Mouse (Mus musculus): Measurements from ENCODE around the gene Myl9.
A peak's percentile ranks its signal among the peaks of the same experiment; 100 is the strongest.

Gene Myl9

DNA sequence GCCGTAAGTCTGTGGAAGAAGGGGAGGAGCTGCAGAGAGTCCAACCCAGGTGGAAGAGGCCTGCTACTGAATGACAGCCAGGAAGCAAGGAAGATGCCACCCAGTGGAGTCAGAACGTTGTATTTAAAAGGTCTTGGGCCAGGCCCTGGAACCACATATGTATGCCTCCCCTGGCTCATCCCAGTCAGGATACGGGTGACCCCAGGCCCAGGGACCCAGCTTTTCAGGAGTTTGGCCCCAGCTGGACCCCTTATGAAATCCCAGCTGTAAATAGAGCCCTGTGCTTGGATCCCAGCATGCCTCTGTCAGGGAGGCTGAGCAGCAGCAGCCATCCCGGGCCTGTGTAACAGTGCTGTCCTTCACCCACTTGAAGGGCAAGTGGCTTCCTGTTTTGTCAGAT lies 10.5 kb upstream of the Myl9 start:
- no peak for DNase-seq

- DNase-seq: no peak
Observed at GRCm38 (mm10) chr2:156765593-156765992, 9.6 kb upstream of the Myl9 start.

DNA sequence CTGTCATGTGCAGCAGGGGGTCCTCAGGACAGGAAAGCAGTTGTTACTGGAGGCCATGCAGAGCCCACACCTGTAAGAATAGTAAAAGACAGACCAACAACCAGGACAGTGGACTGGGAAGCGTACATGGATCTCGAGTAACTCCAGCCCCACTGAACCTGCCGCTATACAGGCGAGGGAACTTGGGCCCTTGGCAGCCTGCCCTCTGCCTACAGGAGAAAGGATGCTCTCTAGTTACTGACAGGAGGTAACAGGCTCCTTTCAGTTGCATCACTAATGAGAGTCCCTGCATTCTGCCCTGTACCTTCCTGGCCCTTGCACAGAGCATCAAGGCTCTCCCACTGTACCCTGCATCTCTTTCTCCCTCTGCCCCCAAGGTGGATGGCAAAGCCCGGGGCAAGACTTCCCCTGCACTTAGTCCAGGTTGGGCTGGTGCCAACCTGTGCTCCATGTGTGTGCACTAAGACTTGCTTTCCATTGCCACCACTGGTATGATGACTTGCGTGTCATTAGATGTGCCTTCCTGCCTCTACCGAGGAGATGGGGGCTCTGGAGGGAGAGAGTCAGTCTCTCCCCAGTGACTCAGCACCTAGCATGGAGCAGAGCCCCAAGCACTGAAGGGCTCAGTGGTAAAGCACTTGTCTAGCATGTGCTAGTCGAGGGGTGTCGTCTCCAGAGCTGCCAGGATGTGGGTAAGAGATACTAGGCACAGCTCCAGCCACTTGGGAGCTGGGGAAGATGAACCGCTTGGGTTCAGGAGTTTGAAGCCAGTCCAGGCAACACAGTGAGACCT lies 8.8 kb upstream of the Myl9 start:
- no peak for DNase-seq

- no peak for DNase-seq
Observed at GRCm38 (mm10) chr2:156767108-156767507, 8.1 kb upstream of the Myl9 start.

DNA sequence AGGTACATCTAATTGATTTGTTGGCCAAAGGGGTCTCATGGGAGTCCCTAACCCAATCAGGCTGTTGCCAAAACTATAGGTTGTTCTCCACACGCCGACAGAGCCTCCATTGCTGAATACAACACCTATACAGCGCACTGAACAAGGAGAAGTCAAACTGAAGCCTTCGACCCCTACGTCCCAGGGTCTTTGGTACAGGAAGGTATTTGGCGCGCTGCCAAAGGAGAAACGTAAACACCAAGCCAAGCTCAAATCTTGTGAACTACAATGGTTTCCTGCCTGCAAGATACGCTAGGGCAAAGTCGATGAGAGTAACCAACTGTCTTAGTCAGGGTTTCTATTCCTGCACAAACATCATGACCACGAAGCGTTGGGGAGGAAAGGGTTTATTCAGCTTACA lies 5.9 kb upstream of the Myl9 start:
- DNase-seq: no peak

DNA sequence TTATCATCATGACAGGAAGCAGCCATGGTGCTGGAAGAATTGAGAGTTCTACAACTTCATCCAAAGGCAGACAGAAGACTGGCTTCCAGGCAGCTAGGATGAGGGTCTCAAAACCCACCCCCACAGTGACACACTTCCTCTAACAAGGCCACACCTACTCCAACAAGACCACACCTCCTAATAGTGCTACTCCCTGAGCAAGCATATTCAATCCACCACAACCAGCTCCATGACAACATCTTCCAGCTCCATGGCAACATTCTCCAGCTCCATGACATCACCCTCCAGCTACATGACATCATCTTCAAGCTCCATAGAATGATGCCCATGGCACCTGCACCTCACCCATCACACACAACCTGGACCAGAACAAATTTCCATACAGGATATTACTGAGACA lies 1.8 kb upstream of the Myl9 start:
- DNase-seq: no peak

DNA sequence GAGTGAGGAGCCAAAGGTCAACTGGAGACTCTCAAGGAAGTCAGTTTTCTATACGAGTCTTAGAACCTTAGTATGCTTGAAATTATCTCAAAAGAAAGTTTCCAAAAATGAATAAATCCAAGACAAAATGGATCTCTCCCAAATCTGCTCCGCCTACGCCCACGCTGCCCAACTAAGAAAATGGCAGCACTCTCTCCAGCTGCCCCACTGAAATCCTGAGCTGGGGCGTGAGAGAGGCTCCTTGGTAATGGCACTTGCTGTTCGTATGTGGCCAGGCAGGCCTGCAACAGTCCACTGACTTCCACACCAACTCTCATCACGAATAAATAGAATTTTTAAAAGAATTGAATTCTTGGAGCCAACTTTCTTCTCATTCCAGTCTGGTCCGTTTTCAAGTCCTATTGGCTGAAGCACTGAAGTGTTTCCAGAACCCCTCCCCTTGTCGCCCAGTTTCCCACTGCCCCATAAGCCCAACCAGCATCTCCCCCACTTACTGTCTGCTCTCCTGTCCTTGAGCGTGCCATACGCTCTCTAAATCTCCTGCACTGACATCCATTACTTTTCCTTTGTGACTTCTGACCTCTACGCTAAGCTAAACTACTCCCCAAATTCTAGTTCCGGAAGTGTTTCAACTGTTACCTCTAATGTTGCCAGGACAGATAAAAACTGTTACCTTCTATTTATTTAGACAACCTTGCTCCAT lies 1.0 kb upstream of the Myl9 start:
- peak in 1 of 2 experiments; percentile 16 for DNase-seq

- no peak for DNase-seq
Observed at GRCm38 (mm10) chr2:156775455-156776435, 525 bp downstream of the Myl9 start.

DNA sequence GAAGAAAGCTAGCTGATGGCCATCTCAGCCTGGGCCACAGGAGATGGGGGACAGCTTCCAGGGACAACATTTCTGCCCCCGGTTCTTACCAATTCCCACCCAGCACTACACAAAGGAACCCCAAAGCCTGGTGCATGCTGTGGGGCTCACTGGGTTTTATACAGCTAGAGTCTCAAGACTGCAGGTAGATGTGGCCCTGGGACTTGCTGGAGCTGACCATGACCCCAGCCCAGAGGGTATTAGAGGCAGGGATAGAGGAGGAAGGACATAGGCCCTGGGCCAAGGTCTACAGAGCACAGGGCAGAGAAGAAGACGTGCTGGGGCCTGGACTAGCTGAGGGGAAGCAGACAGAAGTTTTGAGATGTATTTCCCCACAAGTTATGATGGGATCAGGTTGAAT lies 1.7 kb downstream of the Myl9 start:
- no peak for DNase-seq

DNA sequence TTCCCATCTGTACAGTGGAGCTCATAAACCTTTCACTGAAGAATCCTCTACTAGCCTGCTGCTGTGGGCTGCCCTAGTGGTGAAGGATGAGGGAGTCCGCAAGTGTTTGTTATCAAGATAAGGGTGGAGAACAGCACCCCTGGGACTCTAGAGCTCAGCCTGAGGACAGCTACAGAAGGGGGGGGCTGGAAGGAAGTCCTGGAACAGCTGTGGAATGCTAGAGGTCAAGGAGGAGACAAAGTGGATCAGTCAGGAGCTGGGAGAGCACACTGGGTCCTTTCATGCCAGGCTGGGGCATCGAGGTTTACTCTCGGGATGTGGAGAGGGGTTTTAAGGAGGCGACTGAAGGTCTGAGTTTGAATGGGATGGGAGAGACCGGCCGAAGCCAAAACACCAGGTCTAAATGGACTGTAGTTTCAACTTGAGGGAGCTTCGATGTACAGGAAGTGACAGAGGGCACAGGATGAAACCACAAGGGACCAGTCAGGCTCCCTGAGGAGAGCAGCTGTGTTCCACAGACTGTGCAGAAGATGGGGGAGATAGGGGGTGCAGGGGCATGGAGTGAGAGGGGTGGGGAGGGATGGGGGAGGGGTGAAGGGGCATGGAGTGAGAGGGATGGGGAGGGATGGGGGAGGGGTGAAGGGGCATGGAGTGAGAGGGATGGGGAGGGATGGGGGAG lies 2.2 kb downstream of the Myl9 start:
- peak; percentile 43 to 60 for DNase-seq

DNA sequence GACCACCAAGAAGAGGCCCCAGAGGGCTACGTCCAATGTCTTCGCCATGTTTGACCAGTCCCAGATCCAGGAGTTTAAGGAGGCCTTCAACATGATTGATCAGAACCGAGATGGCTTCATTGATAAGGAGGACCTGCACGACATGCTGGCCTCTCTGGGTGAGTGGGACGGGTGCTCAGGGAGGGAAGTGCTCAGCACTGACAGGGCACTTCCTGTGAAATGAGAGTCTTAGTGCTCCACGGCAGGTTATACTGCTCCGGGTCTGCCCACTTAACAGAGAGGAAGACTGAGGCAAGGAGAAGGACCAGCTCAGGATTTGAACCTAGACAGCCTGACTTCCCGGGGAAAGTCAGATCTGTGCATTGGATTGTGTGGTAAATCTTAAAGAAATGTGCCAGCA lies 3.4 kb downstream of the Myl9 start:
- no peak for DNase-seq

GRCm38 (mm10) chr2:156779036-156779435 lies 3.8 kb downstream of the Myl9 start:
- DNase-seq: peak in 1 of 2 experiments; percentile 14

DNA sequence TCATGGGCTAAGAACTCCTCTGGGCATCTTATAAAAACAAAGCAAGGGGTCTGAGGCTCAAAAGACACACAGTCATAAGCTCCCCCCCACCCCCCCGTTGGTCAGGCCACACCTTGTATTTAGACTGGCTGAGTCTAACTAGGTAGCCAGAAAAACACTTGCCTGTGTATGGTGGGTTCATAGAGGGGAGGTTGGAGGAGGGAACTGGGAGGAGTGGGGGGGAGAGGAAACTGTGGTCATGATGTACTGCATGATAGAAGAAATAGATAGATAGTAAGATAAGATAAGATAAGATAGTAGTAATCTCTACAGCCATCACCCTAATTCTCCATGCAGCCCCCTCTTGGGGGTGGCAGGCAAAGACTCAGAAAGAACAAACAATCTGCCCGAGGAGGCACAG lies 4.3 kb downstream of the Myl9 start:
- no peak for DNase-seq

DNA sequence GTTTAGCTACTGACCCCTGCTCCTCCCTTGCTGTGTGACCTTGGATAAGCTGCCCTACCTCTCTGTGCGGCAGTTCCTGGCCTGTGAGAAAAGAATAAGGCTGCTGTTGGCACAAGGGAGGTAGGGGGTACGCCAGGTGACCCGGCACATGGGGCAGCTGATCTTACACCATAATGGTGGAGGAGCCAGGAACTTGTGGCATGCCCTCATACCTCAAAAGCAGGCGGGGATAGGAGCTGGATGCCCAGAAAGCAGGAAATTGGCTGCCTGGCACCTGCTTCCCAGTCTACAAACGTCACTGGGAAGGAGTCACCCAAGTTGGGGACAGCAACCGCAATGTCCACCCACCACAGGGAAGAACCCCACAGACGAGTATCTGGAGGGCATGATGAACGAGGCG lies 4.9 kb downstream of the Myl9 start:
- DNase-seq: no peak

GRCm38 (mm10) chr2:156780752-156781151 lies 5.5 kb downstream of the Myl9 start:
- peak; percentile 60 to 67 for DNase-seq

- DNase-seq: no peak
Observed at GRCm38 (mm10) chr2:156781281-156781680, 6.1 kb downstream of the Myl9 start.

GRCm38 (mm10) chr2:156781836-156782480 lies 6.7 kb downstream of the Myl9 start:
- DNase-seq: no peak

DNA sequence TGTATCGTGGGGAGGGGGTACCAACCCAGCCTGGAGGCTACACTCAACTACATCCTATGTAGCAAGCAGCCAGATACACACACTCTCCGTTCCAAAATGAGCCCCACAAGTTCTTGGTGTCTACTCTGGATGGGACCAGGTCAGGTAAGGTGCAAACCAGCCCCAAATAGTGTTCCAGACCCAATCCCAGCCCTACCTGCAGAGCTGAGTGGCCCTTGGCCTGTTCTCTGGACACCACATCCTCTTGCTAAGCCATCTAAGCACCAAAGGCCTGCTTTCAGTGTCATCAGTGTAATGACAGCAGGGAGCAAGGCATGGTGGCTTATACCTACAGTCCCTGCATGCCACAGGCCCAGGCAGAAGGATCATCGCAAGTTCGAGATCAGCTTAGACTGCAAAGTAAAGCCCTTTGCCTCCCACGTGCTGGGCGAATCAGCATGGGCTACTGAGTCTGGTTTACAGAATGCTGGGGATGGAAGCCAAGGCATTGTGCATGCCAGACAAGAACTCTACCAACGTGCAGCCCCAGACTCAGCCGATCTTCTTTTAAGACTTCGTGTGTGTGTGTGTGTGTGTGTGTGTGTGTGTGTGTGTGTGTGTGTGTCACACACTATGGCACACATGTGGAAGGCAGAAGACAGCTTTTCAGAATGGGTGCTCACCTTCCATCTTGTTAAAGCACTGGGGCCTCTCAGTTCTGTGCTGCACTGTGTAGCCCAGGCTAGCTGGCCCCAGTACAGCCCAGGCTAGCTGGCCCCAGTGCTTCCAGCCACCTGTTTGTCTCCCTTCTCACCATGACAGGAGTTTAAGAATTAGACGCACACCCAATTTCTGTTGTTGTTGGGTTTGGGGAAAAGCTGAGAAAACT lies 7.5 kb downstream of the Myl9 start:
- DNase-seq: no peak

GRCm38 (mm10) chr2:156783349-156783728 lies 8.1 kb downstream of the Myl9 start:
- no peak for DNase-seq

DNA sequence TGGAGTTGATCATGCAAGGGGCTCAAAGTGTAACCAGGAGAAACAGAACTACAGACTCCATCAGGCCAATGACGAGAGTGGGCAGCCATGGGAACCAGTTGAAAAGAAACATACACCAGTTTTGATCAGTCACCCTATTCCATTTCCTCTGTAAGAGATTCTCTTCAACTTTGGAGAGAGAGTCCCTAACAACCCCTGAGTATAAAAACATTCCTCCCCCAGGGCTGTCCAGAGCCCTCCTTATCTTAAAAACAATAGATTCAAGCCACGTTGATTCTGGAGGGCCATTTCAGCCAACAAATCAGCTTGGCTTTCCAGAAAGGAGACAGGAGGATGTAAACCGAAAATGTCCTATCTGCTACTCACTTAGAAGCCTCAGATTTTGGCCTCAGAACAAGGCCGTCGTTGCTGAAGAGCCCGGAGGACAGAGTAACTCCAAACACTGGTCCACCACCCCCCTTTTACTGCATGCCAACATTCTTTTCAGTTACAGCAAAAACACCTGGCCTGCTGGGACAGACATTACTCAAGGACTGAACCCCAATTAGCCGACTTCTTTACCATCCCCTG lies 8.9 kb downstream of the Myl9 start:
- no peak for DNase-seq

- DNase-seq: no peak
Observed at GRCm38 (mm10) chr2:156784891-156785290, 9.7 kb downstream of the Myl9 start.

Data from kidney, postnatal 4 days (tissue).